Mouse (Mus musculus): ENCODE measurements at regions not wholly inside any gene's neighbourhood (a gene's known extent, or its start where the extent isn't known, plus 50 kb on each side); places are given as distances from the start of the nearest gene placed in this dataset.

DNA sequence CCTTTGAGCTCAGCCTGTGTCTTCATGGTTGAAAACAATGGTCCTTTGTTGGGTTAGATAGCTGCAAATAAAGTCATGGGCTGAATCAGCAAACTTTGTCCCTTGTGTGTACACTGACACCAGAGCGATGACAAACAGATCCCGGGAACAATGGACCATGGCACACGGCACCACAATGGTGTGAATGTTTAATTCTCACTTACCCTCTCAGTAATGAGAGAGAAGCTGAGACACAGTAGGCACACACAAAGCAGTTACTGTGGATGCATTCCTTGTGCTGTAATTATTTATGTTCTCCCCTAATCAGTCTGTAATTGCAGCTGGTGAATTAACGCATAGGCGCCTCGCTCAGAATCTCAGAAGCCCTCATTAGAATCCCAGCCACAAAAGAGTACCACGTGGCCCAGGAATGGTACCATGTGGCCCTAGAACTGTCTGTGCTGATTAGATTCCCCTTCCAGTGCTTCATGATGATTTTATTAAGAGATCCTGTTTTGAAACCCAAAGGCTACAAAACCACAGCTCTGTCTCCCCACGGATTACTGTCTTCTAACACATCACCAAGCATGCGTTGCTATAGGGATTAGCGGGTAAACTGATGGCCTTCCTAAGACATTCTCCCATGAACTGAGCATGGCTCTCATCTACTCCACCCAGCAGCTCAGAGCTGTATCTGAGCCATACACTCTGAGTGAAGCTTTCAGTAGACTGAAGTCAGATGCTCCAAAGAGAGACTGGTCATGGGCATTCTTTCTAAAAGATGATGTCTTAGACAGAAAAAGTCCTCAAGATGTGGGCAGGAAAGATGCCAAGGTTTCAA is 250.8 kb downstream of the Wdr11 start:
- Histone ChIP-seq H3K4me1 (ENCODE audit: control insufficient read depth, insufficient read depth, low read length) (no peaks in the 10 kb centered on the region), H3K4me3 (replicated peaks; ENCODE audit: extremely low read depth, low read depth, low read length) (no peak overlapping the region)
- 81% methylated on average over 10 of the region's 10 CpGs for WGBS
- TF ChIP-seq POLR2A (IDR thresholded peaks at IDR 0.05; ENCODE audit: borderline replicate concordance, extremely low read depth, low read depth, low read length) (no peak), CTCF (IDR thresholded peaks at IDR 0.05; ENCODE audit: insufficient read depth, low read length) (no peak)
- no peak for DNase-seq

DNA sequence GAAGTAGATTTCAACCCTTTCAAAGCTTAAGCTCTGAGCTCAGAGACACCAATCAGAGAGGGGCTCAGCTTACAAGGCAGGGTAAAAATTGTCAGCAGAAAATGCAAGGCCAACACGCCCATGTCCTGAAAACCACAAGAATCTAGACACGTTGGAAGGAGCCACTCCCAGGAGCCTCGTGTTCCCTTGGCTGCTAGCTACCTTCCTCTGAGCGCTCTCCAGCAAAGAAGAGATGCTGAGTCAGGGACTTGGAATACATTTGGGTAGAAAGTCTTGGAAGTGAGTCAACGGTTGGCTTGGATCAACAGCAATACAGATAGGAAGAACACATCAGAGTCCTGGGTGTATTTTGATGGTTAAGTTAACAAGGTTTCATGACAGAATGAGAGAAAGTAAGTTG is 255.5 kb downstream of the Wdr11 start:
- 35% methylated on average over 5 of the region's 5 CpGs for WGBS
- Histone ChIP-seq H3K4me1 (ENCODE audit: control insufficient read depth, insufficient read depth, low read length) (no peaks in the 10 kb centered on the region), H3K4me3 (replicated peaks; ENCODE audit: extremely low read depth, low read depth, low read length) (no peak overlapping the region)
- TF ChIP-seq POLR2A (IDR thresholded peaks at IDR 0.05; ENCODE audit: borderline replicate concordance, extremely low read depth, low read depth, low read length): no peak
- TF ChIP-seq CTCF (IDR thresholded peaks at IDR 0.05; ENCODE audit: insufficient read depth, low read length): no peak
- no peak for DNase-seq

DNA sequence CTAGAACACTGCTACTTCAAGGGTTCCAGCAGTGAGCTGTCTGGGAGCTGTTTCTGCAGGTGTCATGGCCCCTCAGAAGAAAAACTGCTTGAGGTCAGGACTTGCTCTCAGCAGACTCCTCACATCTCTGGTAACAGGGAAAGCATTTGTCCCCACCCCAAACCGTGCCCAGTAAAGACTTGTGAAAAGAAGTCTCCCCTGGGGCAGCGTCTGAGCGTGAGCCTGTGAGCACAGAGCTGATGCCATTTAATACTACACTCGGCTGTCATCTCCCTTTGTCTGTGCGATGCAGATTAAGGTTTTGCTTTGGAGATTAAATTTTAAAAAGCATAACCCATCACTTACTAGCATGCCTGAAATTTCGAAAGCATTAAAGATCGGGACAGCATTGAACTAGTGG is 261.9 kb downstream of the Wdr11 start:
- H3K4me3 ChIP-seq (replicated peaks; ENCODE audit: extremely low read depth, low read depth, low read length): no peak overlapping the region
- WGBS: 62% methylated on average over 7 of the region's 7 CpGs
- H3K4me1 ChIP-seq (ENCODE audit: control insufficient read depth, insufficient read depth, low read length): no peaks in the 10 kb centered on the region
- TF ChIP-seq POLR2A (IDR thresholded peaks at IDR 0.05; ENCODE audit: borderline replicate concordance, extremely low read depth, low read depth, low read length): no peak
- no peak for TF ChIP-seq CTCF (IDR thresholded peaks at IDR 0.05; ENCODE audit: insufficient read depth, low read length)
- DNase-seq: no peak

DNA sequence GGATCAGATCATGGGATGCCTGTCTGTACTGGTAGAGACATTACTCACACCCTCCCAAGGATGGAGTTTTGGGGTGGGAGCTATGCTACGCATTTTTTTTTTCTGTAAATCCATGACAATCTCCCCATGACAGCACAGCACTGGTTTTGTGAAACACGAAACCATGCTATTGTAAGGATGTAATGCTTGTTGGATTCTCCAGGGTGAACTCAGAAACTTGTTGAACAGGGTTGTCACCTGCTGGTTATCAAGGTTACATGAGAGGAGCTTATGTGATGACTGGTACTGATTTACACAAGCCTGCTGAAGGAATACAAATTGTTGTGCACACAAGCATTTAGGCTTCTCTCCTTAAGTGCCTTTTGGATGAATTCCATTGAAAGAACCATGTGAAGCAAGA is 263.3 kb downstream of the Wdr11 start:
- no peak for DNase-seq
- 77% methylated on average over 2 of the region's 2 CpGs for WGBS
- peaks cover 3% of the 10 kb centered on the region; the same call in 1 of the 2 replicates for H3K4me1 ChIP-seq (ENCODE audit: control insufficient read depth, insufficient read depth, low read length)

DNA sequence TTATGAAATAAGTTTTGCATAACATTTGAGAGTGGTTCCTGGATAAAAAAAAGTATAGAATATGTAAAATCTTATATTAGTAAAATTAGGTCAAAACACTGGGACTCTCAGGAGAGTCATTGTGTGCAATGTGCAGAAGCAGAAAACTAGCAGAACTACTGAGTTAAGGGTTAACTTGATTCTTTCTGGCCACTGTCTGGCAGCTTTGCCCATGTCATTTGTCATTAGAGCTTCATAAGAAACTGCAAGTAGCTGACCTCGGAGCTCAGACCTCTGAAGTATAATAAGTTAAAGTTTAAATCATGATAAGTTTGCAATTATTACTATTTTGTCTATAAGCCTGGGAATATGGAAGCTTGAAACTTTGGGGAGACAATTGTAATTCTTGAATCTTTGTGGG is 271.3 kb downstream of the Wdr11 start:
- DNase-seq: no peak
- Histone ChIP-seq H3K4me1 (ENCODE audit: control insufficient read depth, insufficient read depth, low read length) (peaks cover 3% of the 10 kb centered on the region; the same call in 1 of the 2 replicates), H3K4me3 (replicated peaks; ENCODE audit: extremely low read depth, low read depth, low read length) (no peak overlapping the region)
- TF ChIP-seq POLR2A (IDR thresholded peaks at IDR 0.05; ENCODE audit: borderline replicate concordance, extremely low read depth, low read depth, low read length): no peak
- no peak for TF ChIP-seq CTCF (IDR thresholded peaks at IDR 0.05; ENCODE audit: insufficient read depth, low read length)
- WGBS: 18% methylated on average over 1 of the region's 1 CpGs

More for the DNA sequence above, 263.3 kb downstream of the Wdr11 start:
- no peak for TF ChIP-seq POLR2A (IDR thresholded peaks at IDR 0.05; ENCODE audit: borderline replicate concordance, extremely low read depth, low read depth, low read length)
- no peak for TF ChIP-seq CTCF (IDR thresholded peaks at IDR 0.05; ENCODE audit: insufficient read depth, low read length)
- no peak overlapping the region for H3K4me3 ChIP-seq (replicated peaks; ENCODE audit: extremely low read depth, low read depth, low read length)

DNA sequence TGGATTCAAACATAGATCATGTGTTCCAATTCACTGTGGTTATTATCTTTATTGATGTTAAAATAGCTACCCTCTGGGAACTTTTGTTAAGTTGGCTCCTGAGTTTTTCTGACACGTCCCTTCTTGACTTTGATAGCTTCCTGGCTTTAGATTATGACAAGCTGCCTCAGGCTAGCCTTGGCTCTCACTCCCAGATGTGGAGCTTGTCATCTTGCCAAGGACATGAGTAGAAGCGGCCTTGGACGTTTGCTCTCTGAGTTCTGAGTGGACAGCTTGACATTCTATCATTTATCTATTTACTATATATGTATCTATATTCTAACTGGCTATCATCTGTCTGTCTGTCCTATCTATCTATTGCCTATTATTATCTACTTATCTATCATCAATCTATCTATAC is 273.9 kb downstream of the Wdr11 start:
- 52% methylated on average over 3 of the region's 3 CpGs for WGBS
- no peak for DNase-seq
- no peak for TF ChIP-seq CTCF (IDR thresholded peaks at IDR 0.05; ENCODE audit: insufficient read depth, low read length)
- TF ChIP-seq POLR2A (IDR thresholded peaks at IDR 0.05; ENCODE audit: borderline replicate concordance, extremely low read depth, low read depth, low read length): no peak
- Histone ChIP-seq H3K4me3 (replicated peaks; ENCODE audit: extremely low read depth, low read depth, low read length) (no peak overlapping the region), H3K4me1 (ENCODE audit: control insufficient read depth, insufficient read depth, low read length) (no peaks in the 10 kb centered on the region)

DNA sequence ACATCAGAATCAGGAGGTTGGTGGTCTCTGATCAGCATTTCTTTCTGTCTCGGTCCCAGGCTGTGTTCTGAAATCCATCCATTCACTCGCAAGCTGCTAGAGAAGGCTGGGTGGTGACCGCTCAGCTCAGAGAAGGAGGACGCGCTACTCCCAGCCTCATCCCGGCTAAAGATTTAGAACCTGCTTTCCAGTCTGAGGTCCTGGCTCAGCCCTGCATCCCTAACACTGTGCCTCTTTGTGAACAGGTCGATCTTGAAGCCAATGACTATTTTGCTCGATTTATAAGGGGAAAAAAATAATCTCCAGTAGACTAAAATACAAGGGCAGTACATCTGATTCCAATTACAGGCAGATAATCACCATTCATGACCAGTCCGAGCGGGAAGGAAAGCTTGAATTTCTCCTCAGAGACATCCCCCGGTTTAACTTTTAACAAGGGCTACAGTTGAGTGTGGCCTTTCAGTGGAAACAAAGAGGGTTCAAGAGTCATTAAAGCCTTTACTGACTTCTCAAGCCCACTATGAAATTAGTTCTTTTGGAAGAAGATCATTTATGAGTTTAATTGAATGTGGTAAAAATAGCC is 280.6 kb downstream of the Wdr11 start:
- TF ChIP-seq POLR2A (IDR thresholded peaks at IDR 0.05; ENCODE audit: borderline replicate concordance, extremely low read depth, low read depth, low read length) (no peak), CTCF (IDR thresholded peaks at IDR 0.05; ENCODE audit: insufficient read depth, low read length) (no peak)
- 79% methylated on average over 11 of the region's 11 CpGs for WGBS
- no peak for DNase-seq
- Histone ChIP-seq H3K4me3 (replicated peaks; ENCODE audit: extremely low read depth, low read depth, low read length) (no peak overlapping the region), H3K4me1 (ENCODE audit: control insufficient read depth, insufficient read depth, low read length) (peaks cover 7% of the 10 kb centered on the region)

DNA sequence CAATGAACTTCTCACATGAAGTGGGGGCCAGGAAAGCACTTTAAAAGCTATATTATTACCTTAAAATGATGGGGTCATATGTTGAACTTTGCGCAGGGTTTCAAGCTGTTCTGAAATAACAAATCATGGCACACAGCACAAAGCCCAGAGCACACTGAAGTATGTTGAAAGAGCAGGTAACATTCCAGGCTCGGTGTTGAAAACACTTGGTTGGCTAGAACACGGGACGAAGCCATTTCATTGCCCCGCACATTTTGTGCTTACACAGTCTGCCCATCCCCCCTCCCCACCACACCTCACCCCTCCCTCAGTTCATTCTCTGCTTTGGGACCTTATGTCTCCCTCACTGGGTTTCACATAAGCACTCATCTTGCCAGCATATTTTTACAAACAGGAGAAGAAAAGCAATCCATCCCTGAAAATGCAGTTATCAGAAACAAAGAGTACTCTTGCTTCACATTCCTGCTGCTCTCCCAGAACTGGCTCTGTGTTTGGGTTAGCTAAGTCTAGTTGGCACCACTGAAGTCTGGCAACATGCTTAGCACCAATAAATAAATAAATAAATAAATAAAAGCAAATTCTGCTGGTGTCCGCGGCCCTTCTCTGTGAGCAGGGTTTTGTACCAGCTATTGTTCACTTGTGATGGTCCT is 284.7 kb downstream of the Wdr11 start:
- DNase-seq: no peak
- H3K4me3 ChIP-seq (replicated peaks; ENCODE audit: extremely low read depth, low read depth, low read length): no peak overlapping the region
- TF ChIP-seq POLR2A (IDR thresholded peaks at IDR 0.05; ENCODE audit: borderline replicate concordance, extremely low read depth, low read depth, low read length) (no peak), CTCF (IDR thresholded peaks at IDR 0.05; ENCODE audit: insufficient read depth, low read length) (no peak)
- WGBS: 57% methylated on average over 7 of the region's 7 CpGs
- peaks cover 7% of the 10 kb centered on the region for H3K4me1 ChIP-seq (ENCODE audit: control insufficient read depth, insufficient read depth, low read length)

DNA sequence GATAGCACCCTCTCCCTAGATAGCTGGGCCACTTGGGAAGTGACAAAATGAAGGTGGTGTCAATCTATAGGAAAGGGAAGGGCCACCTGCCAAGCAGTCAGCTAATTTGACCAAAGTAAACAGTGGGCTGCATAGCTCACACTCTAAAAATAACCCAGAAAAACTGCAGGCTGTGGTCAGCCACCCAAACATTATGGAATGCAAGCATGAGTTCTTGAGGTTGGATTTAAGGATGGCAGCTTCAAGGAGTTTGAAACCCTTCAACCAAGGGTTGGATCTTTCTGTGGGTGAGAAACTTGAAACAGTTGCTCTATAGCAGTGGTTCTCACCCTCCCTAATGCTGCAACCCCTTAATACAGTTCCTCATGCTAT is 285.2 kb downstream of the Wdr11 start:
- peaks cover 7% of the 10 kb centered on the region for H3K4me1 ChIP-seq (ENCODE audit: control insufficient read depth, insufficient read depth, low read length)
- TF ChIP-seq POLR2A (IDR thresholded peaks at IDR 0.05; ENCODE audit: borderline replicate concordance, extremely low read depth, low read depth, low read length) (no peak), CTCF (IDR thresholded peaks at IDR 0.05; ENCODE audit: insufficient read depth, low read length) (no peak)
- DNase-seq: no peak
- H3K4me3 ChIP-seq (replicated peaks; ENCODE audit: extremely low read depth, low read depth, low read length): no peak overlapping the region
